Mouse (Mus musculus) midbrain, embryonic 13.5 days (tissue): ENCODE data around the gene Tmem50a. TPM values are rescaled to one million over a fixed set of nuclear protein-coding genes. Genes with fewer than 3 reads are reported as not detected.

Experiments
- ATAC-seq: fragments of 200-750 bp; cut with Nextera tagmentation; 2 replicates; pipeline ENCODE4 v1.8.0; 2017; ENCODE audit warnings: mild to moderate bottlenecking, moderate TSS enrichment, moderate library complexity
- H3K27ac ChIP-seq: fragments of 300-500 bp; sonication (generic); 2 replicates; pipeline ENCODE4 v1.5.1; 2015; ENCODE audit warnings: inconsistent platforms, mild to moderate bottlenecking, moderate library complexity
- H3K27me3 ChIP-seq: fragments of 300-500 bp; sonication (generic); 2 replicates; pipeline ENCODE4 v1.6.1; 2015; ENCODE audit warnings: mild to moderate bottlenecking, inconsistent platforms
- H3K36me3 ChIP-seq: fragments of 300-500 bp; sonication (generic); 2 replicates; pipeline ENCODE4 v1.6.1; 2015; ENCODE audit warnings: mild to moderate bottlenecking, inconsistent platforms
- H3K4me1 ChIP-seq: fragments of 300-500 bp; sonication (generic); replicated peaks from 2 replicates; pipeline ENCODE4 v1.6.1; 2015; ENCODE audit warnings: inconsistent platforms
- H3K4me2 ChIP-seq: fragments of 300-500 bp; sonication (generic); replicated peaks from 2 replicates; pipeline ENCODE4 v1.6.1; 2015; ENCODE audit warnings: moderate library complexity, mild to moderate bottlenecking, inconsistent platforms
- H3K4me3 ChIP-seq: fragments of 300-500 bp; sonication (generic); replicated peaks from 2 replicates; pipeline ENCODE4 v1.5.1; 2015; ENCODE audit warnings: mild to moderate bottlenecking, inconsistent platforms
- H3K9ac ChIP-seq: fragments of 300-500 bp; sonication (generic); replicated peaks from 2 replicates; pipeline ENCODE4 v1.6.1; 2015; ENCODE audit warnings: mild to moderate bottlenecking, inconsistent platforms
- H3K9me3 ChIP-seq: fragments of 300-500 bp; sonication (generic); 2 replicates; pipeline ENCODE4 v1.6.1; 2016; ENCODE audit warnings: mild to moderate bottlenecking, inconsistent platforms
- WGBS: fragments of 180-500 bp; shearing (Covaris S2); methylation state at CpG from one replicate; pipeline ENCODE4 v1.1.7; 2015; 5-methylcytosine and 5-hydroxymethylcytosine counted together
- polyA plus RNA-seq: library from polyadenylated mRNA; unstranded; fragments of >200 nt; fragmentation: Nextera tagmentation; extraction: Ambion mirVana; gene quantifications from 2 replicates; pipeline ENCODE4 v1.2.1, GENCODE M21; 2015

Tmem50a gene
- polyA plus RNA-seq, 1 experiment from 2014 or later: 203 TPM

GRCm38 (mm10) chr4:134856056-134856455 is 58.8 kb downstream of the Tmem50a start:
- no peak overlapping the region for H3K4me2 ChIP-seq
- H3K27ac ChIP-seq: no peak overlapping the region
- WGBS: 72% methylated on average over 5 of the region's 5 CpGs
- no peaks in the 10 kb centered on the region for H3K9me3 ChIP-seq
- H3K4me3 ChIP-seq: no peak overlapping the region
- ATAC-seq: no peak
- peaks cover 20% of the 10 kb centered on the region for H3K27me3 ChIP-seq
- no peaks in the 10 kb centered on the region for H3K36me3 ChIP-seq
- no peak overlapping the region for H3K9ac ChIP-seq
- peaks cover 10% of the 10 kb centered on the region for H3K4me1 ChIP-seq

- Histone ChIP-seq H3K9me3 (no peaks in the 10 kb centered on the region), H3K27ac (no peak overlapping the region), H3K36me3 (no peaks in the 10 kb centered on the region), H3K4me3 (no peak overlapping the region), H3K4me2 (no peak overlapping the region), H3K9ac (no peak overlapping the region), H3K4me1 (peaks cover 17% of the 10 kb centered on the region), H3K27me3 (peaks cover 20% of the 10 kb centered on the region)
- ATAC-seq: no peak
- 38% methylated on average over 3 of the region's 3 CpGs for WGBS
Observed at GRCm38 (mm10) chr4:134855371-134855770, 59.5 kb downstream of the Tmem50a start.

- H3K9me3 ChIP-seq: no peaks in the 10 kb centered on the region
- H3K4me2 ChIP-seq: peak overlapping the region; percentile 59
- H3K4me3 ChIP-seq: peak overlapping the region; percentile 98
- WGBS: 2% methylated on average over 88 of the region's 91 CpGs
- H3K27me3 ChIP-seq: peaks cover 20% of the 10 kb centered on the region
- H3K9ac ChIP-seq: peak overlapping the region; percentile 100
- H3K27ac ChIP-seq: peak overlapping the region; percentile 98
- peak; percentile 95 for ATAC-seq
- peaks cover 28% of the 10 kb centered on the region for H3K4me1 ChIP-seq
- no peaks in the 10 kb centered on the region for H3K36me3 ChIP-seq
Observed at GRCm38 (mm10) chr4:134853637-134854485, 61.0 kb downstream of the Tmem50a start.

GRCm38 (mm10) chr4:134853259-134853636 is 61.6 kb downstream of the Tmem50a start, which contains the start of gene Maco1:
Gene Maco1 (minus strand): TSS chr4:134853345.
- H3K36me3 ChIP-seq: no peaks in the 10 kb centered on the region
- peaks cover 33% of the 10 kb centered on the region for H3K4me1 ChIP-seq
- H3K27me3 ChIP-seq: peaks cover 20% of the 10 kb centered on the region
- H3K4me2 ChIP-seq: peak within 1 kb of the TSS; percentile 83
- under 1% methylated on average over 37 of the region's 38 CpGs for WGBS
- ATAC-seq: peak; percentile 97
- H3K4me3 ChIP-seq: peak within 1 kb of the TSS; percentile 98
- peak within 1 kb of the TSS; percentile 98 for H3K27ac ChIP-seq
- no peaks in the 10 kb centered on the region for H3K9me3 ChIP-seq
- H3K9ac ChIP-seq: peak within 1 kb of the TSS; percentile 100

GRCm38 (mm10) chr4:134852438-134853255 is 62.2 kb downstream of the Tmem50a start:
- no peaks in the 10 kb centered on the region for H3K9me3 ChIP-seq
- under 1% methylated on average over 94 of the region's 106 CpGs for WGBS
- H3K4me3 ChIP-seq: peak overlapping the region; percentile 98
- H3K4me2 ChIP-seq: peak overlapping the region; percentile 83
- ATAC-seq: peak; percentile 9
- H3K27ac ChIP-seq: peak overlapping the region; percentile 98
- H3K9ac ChIP-seq: peak overlapping the region; percentile 100
- peaks cover 39% of the 10 kb centered on the region for H3K4me1 ChIP-seq
- peaks cover 20% of the 10 kb centered on the region for H3K27me3 ChIP-seq
- H3K36me3 ChIP-seq: no peaks in the 10 kb centered on the region

GRCm38 (mm10) chr4:134851876-134852275 is 62.9 kb downstream of the Tmem50a start:
- no peak for ATAC-seq
- Histone ChIP-seq H3K4me1 (peaks cover 40% of the 10 kb centered on the region), H3K4me2 (peak overlapping the region; percentile 83), H3K9ac (peak overlapping the region; percentile 100), H3K36me3 (no peaks in the 10 kb centered on the region), H3K27me3 (peaks cover 20% of the 10 kb centered on the region), H3K4me3 (peak overlapping the region; percentile 98), H3K9me3 (no peaks in the 10 kb centered on the region), H3K27ac (no peak overlapping the region)
- WGBS: 14% methylated on average over 14 of the region's 14 CpGs

- 58% methylated on average over 2 of the region's 2 CpGs for WGBS
- Histone ChIP-seq H3K9ac (peak overlapping the region; percentile 100), H3K4me2 (peak overlapping the region; percentile 83), H3K27me3 (peaks cover 16% of the 10 kb centered on the region), H3K9me3 (no peaks in the 10 kb centered on the region), H3K4me3 (peak overlapping the region; percentile 98), H3K36me3 (no peaks in the 10 kb centered on the region), H3K4me1 (peaks cover 40% of the 10 kb centered on the region), H3K27ac (no peak overlapping the region)
- no peak for ATAC-seq
Observed at GRCm38 (mm10) chr4:134851236-134851635, 63.6 kb downstream of the Tmem50a start.

- no peaks in the 10 kb centered on the region for H3K9me3 ChIP-seq
- WGBS: 75% methylated on average over 4 of the region's 4 CpGs
- no peak overlapping the region for H3K9ac ChIP-seq
- H3K27me3 ChIP-seq: peaks cover 10% of the 10 kb centered on the region
- H3K27ac ChIP-seq: no peak overlapping the region
- H3K36me3 ChIP-seq: no peaks in the 10 kb centered on the region
- peak overlapping the region; percentile 83 for H3K4me2 ChIP-seq
- no peak for ATAC-seq
- H3K4me3 ChIP-seq: peak overlapping the region; percentile 98
- H3K4me1 ChIP-seq: peaks cover 43% of the 10 kb centered on the region
Observed at GRCm38 (mm10) chr4:134850551-134850950, 64.3 kb downstream of the Tmem50a start.

Other genes starting within 250 kb of the Tmem50a start
- 1.9 and 2.4 TPM in 2 replicates for gene Man1c1, start 210.7 kb downstream of the Tmem50a start, polyA plus RNA-seq
- 2.4 and 3.4 TPM in 2 replicates for gene Ldlrap1, start 147.0 kb downstream of the Tmem50a start, polyA plus RNA-seq
- 114 and 117 TPM in 2 replicates for gene Maco1, start 61.7 kb downstream of the Tmem50a start, polyA plus RNA-seq
- 0.73 and 1.1 TPM in 2 replicates for gene Rhd, start 50.5 kb downstream of the Tmem50a start, polyA plus RNA-seq
- 601 and 620 TPM in 2 replicates for gene Rsrp1, start 8.6 kb upstream of the Tmem50a start, polyA plus RNA-seq
- gene Syf2, start 15.9 kb upstream of the Tmem50a start, polyA plus RNA-seq: 74.0 and 75.3 TPM in 2 replicates
- gene Runx3, start 205.6 kb upstream of the Tmem50a start, polyA plus RNA-seq: not detected in 2 replicates